Mouse (Mus musculus): ENCODE measurements around the gene Tep1.

GRCm38 (mm10) chr14:50871284-50871683 lies 924 bp upstream of the Tep1 start:
- TF ChIP-seq POLR2A (IDR thresholded peaks at IDR 0.05; ENCODE audit: control insufficient read depth, low read depth, low read length) (no peak), CTCF (IDR thresholded peaks at IDR 0.05; ENCODE audit: control insufficient read depth, insufficient read depth, insufficient replicate concordance, low read depth, low read length) (no peak)
